Mouse (Mus musculus) gastrocnemius, adult 18-20 months (tissue): ENCODE data around the gene Atp10b. TPM values are rescaled to one million over a fixed set of nuclear protein-coding genes. Genes with fewer than 3 reads are reported as not detected.
"Not testable (repeated sequence)": the region's sequence is repeated elsewhere in the genome, so short reads cannot be mapped to it uniquely, and the experiment has no call there.

Experiments used
- DNase-seq: peaks from one replicate; pipeline ENCODE4 v3.0.0; 2021; ENCODE audit warnings: low spot score
- long read RNA-seq, 2 experiments: library from polyadenylated mRNA; stranded (forward); transcript quantifications; one replicate each; pipeline ENCODE4 v2.0.0; 2021
- total RNA-seq, 2 experiments: library from RNA; stranded (reverse); gene quantifications; 2 replicates each; pipeline ENCODE4 v1.2.3; 2021

Atp10b gene
- not detected for total RNA-seq
- long read RNA-seq, experiment 1, result 0 reads
- long read RNA-seq, experiment 2, result 0 reads

DNA sequence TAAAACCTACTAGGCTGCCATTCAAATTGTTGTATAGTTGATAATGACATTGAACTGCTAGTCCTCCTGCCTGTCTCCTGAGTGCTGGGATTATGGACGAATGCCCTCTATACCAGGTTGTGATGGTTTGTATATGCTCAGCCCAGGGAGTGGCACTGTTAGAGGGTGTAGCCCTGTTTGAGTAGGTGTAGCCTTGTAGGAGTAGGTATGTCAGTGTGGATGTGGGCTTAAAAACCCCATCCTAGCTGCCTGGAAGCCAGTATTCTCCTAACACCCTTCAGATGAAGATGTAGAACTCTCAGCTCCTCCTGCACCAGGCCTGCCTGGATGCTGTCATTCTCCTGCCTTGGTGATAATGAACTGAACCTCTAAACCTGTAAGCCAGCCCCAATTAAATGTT lies at the start of gene Atp10b:
TSS of gene Atp10b (plus strand) at position 301 of the 400 bp plus-strand sequence.
- DNase-seq, result no peak

- DNase-seq, result no peak
Observed at GRCm38 (mm10) chr11:43101357-43101756, 48.3 kb upstream of the Atp10b start.

DNA sequence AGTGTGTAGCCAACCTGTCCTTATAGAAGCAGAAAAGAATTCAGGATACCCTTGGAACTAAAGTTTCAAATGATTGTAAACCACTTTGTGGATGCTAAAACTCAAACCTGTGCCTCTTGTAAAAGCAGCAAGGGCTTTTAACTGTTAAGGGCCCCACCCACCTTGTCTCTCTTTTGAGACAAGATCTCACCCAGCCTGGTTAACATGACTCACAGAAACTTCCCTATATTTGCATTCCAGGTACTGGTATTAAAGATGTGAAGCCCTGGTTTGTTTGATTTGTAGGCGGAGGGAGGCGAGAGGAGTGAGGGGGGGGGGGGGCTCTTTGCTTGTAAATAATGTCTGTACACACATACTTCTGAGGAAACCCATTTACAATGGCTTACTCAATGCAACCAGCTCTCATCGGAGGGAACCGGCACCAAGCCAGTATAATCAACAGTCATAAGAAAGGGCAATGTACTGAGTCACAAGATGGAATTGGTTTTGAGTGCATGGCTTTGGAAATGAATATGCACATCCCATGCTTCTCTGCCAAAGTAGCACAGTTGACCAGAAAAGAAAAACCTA lies 23.7 kb upstream of the Atp10b start:
- no peak for DNase-seq

DNA sequence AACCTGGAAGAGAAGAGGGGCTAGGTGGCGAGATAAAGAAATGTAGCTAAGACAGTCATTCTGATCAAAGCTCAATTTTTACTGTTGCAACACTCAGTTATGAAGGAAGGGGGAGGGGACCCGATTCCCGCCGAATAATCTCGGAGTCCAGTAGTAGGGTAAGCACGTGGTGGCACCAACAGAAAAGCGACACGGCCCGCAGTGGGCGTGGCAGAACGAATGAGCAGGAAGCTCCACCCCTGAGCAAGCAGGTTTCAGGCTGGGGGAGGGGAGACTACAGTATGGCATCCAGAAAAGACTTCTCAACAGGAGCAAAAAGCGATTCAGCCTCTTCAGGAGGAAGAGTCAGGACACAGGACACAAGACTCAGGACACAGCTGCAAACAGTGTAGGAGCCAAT lies 23.1 kb upstream of the Atp10b start:
- DNase-seq, result not testable (repeated sequence)

DNA sequence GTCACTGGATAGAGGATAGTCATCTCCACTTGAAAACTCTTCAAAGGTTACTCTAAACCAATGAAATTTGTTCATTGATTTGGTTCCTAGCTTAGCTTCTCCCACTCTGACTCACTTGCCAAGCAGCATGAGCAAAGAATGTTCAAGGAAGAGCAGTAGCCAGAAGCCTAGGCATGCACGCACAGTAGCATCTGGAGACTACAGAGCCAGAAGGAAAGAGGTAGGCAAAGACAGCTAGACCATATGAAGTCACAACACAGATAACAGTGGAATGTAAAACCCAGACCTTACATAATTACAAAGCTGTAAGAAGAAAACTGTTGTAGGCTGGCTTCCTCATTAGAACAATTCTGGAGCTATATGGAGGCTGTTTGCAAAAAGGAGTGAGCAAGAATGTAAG lies 8.4 kb upstream of the Atp10b start:
- DNase-seq, result no peak

DNA sequence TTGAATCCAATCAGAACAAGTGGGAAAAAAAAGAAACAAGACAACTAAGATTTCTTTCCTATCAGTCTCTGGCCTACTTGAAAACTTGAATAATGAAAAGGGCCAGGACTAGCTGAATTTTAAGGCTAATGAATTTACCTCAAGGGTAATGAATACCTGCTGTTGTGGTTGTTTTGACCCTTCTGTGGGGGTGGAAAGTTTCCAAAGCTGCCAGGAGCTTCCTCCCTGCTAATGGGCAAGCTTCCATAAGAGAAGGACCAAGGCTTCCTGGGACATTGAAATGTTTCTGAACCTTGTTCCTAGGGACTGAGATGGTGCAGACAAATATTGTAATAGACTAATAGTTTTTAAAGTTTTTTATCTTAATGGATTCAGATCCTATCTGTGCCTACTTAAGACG lies 6.9 kb upstream of the Atp10b start:
- no peak for DNase-seq

DNA sequence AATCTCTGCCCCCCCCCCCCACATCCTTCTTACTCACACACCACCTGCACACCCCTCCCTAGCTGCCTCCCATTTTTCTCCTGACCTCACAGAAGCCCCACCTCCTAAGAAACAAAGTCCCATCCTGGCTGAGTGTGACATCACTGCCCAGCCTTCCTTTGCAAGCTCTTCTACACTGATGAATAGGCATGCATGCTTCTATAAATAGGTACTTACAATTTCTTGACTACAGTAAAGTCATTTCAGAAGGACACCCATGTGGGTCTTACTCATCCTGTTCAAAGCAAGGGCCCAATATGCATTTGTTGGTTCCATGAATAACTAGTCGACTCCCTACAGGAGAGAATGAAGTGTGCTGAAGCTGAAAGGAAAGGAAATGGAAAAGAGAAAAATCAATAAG lies 5.5 kb upstream of the Atp10b start:
- DNase-seq, result no peak

DNA sequence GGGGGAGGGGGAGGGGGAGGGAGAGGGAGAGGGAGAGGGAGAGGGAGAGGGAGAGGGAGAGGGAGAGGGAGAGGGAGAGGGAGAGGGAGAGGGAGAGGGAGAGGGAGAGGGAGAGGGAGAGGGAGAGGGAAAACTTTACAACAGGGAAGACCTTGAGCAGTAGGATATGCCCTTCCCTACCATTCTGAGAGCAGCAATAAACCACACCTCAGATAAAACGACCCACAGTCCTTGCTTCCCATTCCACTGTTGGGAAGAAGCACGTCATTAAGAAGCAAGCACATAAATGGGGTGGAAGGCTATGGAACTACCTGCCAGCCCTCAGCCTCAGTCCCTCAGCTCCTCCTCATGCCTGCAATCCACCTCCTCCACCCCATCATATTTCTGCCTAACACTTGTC lies 4.8 kb upstream of the Atp10b start:
- not testable (repeated sequence) for DNase-seq

- no peak for DNase-seq
Observed at GRCm38 (mm10) chr11:43147380-43147779, 2.3 kb upstream of the Atp10b start.

DNA sequence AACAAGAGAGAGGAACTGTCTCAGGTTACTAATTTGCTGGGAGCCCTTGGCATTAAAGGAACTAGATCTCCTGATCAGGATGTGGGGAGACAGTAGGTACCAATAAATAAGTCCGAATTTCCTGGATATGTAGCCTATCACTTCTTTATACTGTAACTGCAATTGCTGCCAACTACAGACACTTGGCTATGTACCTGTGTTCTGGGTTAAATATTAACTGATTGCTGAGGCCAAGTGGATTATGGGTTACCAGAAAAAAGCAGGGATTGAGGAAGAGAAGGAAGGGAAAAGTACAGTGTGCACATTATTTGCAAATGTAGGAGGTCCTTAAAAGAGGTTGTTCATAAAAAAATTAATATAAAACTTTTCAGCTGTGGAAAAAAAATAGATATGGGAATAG lies 1.3 kb upstream of the Atp10b start:
- no peak for DNase-seq

GRCm38 (mm10) chr11:43155004-43155403 lies 5.3 kb downstream of the Atp10b start:
- DNase-seq, result no peak

DNA sequence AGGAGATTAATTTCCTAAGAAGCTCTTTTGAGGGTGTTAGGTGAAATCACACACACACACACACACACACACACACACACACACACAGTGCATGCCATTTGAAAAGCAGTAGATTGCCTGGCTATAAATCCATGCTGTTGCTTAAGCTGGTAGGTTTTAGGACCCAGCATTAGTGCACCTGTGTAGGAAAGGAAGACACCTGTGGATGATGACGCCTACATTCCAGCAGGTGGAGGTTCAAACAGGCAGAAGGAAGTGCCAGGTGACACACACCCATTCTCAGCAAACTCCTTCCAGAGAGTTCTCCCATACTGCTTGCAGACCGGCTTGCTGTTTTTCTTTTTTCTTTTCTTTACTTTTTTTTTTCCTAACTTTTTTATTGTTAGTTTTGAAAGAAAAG lies 5.7 kb downstream of the Atp10b start:
- no peak for DNase-seq

DNA sequence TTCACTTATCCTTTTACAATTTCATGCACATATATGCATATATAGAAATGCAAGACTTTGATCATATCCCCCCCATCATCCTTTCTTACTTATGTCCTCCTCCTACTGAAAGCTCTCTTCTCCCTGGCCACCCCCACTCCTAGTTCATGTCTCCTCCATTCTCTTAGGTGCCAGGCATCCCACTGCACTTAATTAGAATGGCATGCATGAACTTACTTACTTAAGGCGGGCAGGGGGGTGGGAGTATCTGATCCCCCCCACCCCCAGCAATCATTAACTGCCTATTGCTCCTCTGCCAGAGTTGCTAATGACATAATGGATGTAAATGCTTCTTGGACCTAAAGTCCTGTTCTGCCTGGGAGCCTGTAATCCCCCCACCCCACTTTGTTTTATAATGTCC lies 9.1 kb downstream of the Atp10b start:
- no peak for DNase-seq

DNA sequence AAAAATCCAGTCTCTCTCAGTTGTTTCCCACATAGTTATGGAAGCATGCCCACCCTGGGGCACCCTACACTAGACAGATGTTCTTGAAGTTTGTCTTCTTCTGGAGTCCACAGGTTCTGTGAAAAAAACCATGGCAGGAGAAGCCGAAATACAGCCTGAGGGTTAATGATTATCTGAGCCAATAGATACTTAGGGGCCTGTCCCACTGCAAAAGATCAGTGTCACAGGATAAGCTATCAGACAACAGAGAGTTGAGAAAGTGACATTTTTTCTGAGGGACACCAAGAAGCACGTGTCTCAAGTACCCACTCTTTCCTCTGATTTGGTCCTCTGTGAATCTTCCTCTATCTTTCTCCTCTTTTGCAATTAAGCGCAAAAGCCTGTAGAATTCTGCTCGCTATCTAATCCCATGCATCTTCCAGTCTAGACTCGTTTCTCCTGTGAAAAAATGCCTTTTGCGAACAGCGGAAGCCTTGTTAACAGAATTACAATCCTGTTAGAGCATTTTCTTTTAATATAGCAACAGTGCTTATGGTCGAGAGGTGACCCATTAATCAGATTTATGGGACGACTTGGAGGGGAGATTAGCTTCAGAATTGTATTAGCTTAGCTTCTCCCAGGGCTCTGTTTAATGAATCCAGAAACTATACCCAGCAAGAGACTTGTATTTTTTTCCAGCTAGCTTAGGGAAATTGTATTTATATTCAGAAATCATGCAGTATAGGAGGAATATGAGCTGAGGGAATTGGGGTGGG lies 10.7 kb downstream of the Atp10b start:
- DNase-seq, result no peak

GRCm38 (mm10) chr11:43170601-43171000 lies 20.9 kb downstream of the Atp10b start:
- DNase-seq, result no peak

GRCm38 (mm10) chr11:43174359-43175116 lies 24.9 kb downstream of the Atp10b start:
- DNase-seq, result no peak

DNA sequence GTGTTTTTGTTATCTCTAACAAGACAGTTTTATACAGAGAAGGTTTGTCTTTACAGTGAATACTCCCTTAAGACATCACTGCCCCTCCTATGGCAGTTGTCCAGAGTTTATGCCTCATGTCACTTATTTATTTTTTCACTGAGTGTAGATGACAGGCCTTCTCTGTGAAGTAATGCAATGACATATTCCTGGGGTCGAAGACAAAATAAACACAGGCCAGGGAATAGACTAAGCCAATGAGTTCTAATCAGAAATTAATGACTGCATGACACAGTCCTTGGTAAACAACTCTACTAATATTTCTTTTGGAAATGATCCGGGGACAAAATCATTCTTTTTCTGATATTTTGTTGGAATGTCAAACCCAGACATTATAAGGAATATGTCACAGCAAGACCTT lies 32.7 kb downstream of the Atp10b start:
- DNase-seq, result no peak

DNA sequence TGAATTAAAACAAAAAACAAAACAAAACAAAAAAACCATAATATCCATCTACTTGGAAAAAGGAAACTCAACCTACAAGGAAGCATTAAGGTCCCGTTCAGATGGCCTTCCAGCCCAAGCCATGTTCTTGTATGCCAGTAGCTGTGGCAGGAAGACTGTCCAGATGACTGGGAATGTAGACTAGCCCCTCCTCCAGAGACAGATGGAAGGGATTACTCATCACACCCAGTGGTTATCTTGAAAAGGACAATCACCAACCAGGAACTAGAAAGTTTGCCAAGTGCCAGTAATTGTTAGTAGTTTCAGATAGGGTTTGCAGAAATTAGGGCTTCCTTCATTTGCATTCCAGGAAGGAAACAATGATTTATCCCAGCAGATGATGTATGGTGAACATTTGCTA lies 33.1 kb downstream of the Atp10b start:
- no peak for DNase-seq

GRCm38 (mm10) chr11:43183457-43183856 lies 33.8 kb downstream of the Atp10b start:
- no peak for DNase-seq

DNA sequence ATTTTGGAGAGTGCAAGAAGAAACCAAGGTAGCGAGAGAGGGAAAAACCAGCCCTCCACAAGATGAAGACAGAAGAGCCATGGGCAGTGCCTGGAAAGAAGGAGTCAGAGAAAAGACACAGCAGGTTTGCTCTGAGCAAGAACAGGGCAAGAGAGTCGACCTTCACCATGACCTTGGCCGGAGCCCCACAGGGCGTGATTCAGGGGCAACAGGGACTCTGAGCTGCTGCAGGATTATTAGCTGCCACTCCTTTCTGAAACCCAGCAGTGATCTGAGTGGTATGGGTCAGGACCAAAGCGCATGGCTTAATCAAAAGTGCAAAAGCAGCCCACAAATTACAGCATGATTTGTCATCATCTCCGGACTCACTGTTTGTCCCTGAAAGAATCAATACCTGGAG lies 36.6 kb downstream of the Atp10b start:
- no peak for DNase-seq

DNA sequence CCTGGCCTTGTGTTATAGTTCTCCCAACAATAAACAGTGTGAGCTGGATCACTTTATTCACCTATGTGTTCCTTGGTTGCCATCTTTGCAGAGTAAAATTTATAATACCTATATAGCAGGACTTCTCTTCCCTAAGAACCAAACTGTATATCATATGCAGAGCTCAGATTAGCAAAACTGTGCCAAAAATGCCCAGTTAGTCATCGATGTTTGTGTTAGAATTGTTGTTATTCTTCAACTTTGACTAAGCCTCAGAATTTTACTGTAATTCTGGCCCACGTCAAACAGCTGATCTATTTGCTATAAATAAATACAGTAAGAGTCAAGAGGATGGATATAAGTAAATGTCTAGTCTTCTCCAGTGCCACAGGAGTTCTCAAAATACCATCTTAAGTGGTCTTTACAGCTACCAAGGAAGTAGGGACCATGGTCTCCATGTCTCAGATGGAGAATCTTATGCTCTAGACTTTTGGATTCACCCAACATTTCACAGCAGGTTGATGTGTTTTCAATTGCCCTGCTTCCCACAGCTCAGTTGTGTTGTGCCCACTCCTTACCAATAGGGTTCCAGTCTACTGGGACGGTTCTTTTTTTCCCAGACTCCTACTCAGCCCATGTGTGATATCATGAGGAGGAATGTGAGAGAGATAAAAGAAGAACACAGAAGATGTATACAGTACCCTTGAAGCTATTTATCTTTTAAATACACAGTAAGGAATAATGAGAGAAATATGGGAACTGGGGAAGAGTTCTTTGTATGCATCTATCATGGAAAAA lies 40.3 kb downstream of the Atp10b start:
- DNase-seq, result no peak

- no peak for DNase-seq
Observed at GRCm38 (mm10) chr11:43198811-43199210, 49.1 kb downstream of the Atp10b start.
